Mouse (Mus musculus): ENCODE results near the gene Erlin1. TPM values are rescaled to one million over a fixed set of nuclear protein-coding genes. Genes with fewer than 3 reads are reported as not detected.

The Erlin1 gene
- total and polyA plus RNA-seq, 2 experiments from 2014 or later: 6.4 to 13.8 TPM

DNA sequence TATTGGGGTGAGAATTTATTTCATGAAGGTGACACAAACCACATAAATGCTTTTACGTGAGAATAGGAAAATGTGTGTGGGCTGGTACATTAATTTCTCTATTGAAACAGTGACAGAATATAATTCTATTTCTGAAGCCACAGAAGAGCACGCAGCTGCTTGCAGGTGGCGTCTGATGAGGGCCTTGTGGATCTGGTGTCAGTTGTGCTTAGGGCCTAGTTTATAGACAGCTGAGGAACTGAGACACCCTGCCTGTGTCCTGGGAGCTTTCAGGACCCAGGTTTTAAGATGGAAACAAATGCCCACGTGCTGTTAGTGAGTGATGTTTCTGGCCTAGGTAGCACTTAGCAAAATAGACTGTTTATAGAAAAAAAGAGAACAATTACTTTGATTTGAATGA, 64.6 kb downstream of the Erlin1 start:
- Histone ChIP-seq H3K4me3 (ENCODE audit: low read length) (no peak overlapping the region), H3K4me1 (ENCODE audit: insufficient read depth, low read length) (no peaks in the 10 kb centered on the region), H3K27me3 (ENCODE audit: insufficient read depth, low read length) (no peaks in the 10 kb centered on the region), H3K9me3 (ENCODE audit: low read length) (no peaks in the 10 kb centered on the region), H3K27ac (no peak overlapping the region), H3K36me3 (ENCODE audit: insufficient read depth, low read length) (no peaks in the 10 kb centered on the region), H3K4me2 (ENCODE audit: low read depth, low read length) (no peak overlapping the region), H3K9ac (replicated peaks; ENCODE audit: low read length) (no peak overlapping the region)
- no peak for ATAC-seq
- no peak for TF ChIP-seq CTCF (IDR thresholded peaks at IDR 0.05; ENCODE audit: low read depth)
- WGBS: 75% methylated on average over 4 of the region's 4 CpGs
- no peak for DNase-seq (ENCODE audit: low spot score)

- ATAC-seq: no peak
- Histone ChIP-seq H3K4me3 (ENCODE audit: low read length) (no peak overlapping the region), H3K9ac (replicated peaks; ENCODE audit: low read length) (no peak overlapping the region), H3K4me1 (ENCODE audit: insufficient read depth, low read length) (no peaks in the 10 kb centered on the region), H3K36me3 (ENCODE audit: insufficient read depth, low read length) (no peaks in the 10 kb centered on the region), H3K27ac (no peak overlapping the region), H3K27me3 (ENCODE audit: insufficient read depth, low read length) (no peaks in the 10 kb centered on the region), H3K9me3 (ENCODE audit: low read length) (no peaks in the 10 kb centered on the region), H3K4me2 (ENCODE audit: low read depth, low read length) (no peak overlapping the region)
- WGBS: 91% methylated on average over 2 of the region's 2 CpGs
- no peak for TF ChIP-seq CTCF (IDR thresholded peaks at IDR 0.05; ENCODE audit: low read depth)
- no peak for DNase-seq (ENCODE audit: low spot score)
Measured at GRCm38 (mm10) chr19:44004261-44004660, 65.3 kb downstream of the Erlin1 start.

DNA sequence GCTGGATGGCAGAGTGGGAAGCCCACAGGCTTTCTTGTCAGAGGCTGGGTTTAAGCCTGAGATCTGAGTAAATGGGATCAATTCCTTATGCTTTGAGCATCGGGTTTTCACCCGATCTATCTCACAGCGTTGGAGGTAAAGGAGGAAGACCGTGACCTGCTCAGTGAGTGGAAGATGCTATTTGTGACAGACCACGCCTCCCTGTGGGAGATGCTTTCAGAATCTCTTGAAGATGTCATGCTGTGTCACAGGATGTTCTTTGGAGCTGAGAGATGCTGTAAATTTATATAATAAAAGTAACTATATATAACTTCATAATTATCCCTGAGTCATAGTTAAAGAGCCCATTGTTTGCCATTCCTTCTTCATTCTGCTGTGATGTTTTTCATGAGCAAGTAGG, 68.9 kb downstream of the Erlin1 start:
- H3K4me1 ChIP-seq (ENCODE audit: insufficient read depth, low read length): no peaks in the 10 kb centered on the region
- ATAC-seq: no peak
- no peak for TF ChIP-seq CTCF (IDR thresholded peaks at IDR 0.05; ENCODE audit: low read depth)
- no peak overlapping the region for H3K9ac ChIP-seq (replicated peaks; ENCODE audit: low read length)
- H3K9me3 ChIP-seq (ENCODE audit: low read length): no peaks in the 10 kb centered on the region
- 62% methylated on average over 5 of the region's 5 CpGs for WGBS
- no peak overlapping the region for H3K4me3 ChIP-seq (ENCODE audit: low read length)
- H3K27ac ChIP-seq: no peak overlapping the region
- no peaks in the 10 kb centered on the region for H3K27me3 ChIP-seq (ENCODE audit: insufficient read depth, low read length)
- H3K36me3 ChIP-seq (ENCODE audit: insufficient read depth, low read length): no peaks in the 10 kb centered on the region
- no peak overlapping the region for H3K4me2 ChIP-seq (ENCODE audit: low read depth, low read length)
- DNase-seq (ENCODE audit: low spot score): no peak

GRCm38 (mm10) chr19:44000061-44000460, 69.5 kb downstream of the Erlin1 start:
- H3K4me1 ChIP-seq (ENCODE audit: insufficient read depth, low read length): no peaks in the 10 kb centered on the region
- H3K9me3 ChIP-seq (ENCODE audit: low read length): no peaks in the 10 kb centered on the region
- no peak for ATAC-seq
- WGBS: 88% methylated on average over 1 of the region's 1 CpGs
- H3K9ac ChIP-seq (replicated peaks; ENCODE audit: low read length): no peak overlapping the region
- no peak overlapping the region for H3K4me2 ChIP-seq (ENCODE audit: low read depth, low read length)
- DNase-seq (ENCODE audit: low spot score): no peak
- H3K36me3 ChIP-seq (ENCODE audit: insufficient read depth, low read length): no peaks in the 10 kb centered on the region
- H3K4me3 ChIP-seq (ENCODE audit: low read length): no peak overlapping the region
- TF ChIP-seq CTCF (IDR thresholded peaks at IDR 0.05; ENCODE audit: low read depth): no peak
- no peaks in the 10 kb centered on the region for H3K27me3 ChIP-seq (ENCODE audit: insufficient read depth, low read length)
- no peak overlapping the region for H3K27ac ChIP-seq

GRCm38 (mm10) chr19:43998802-43999527, 70.6 kb downstream of the Erlin1 start:
- no peaks in the 10 kb centered on the region for H3K27me3 ChIP-seq (ENCODE audit: insufficient read depth, low read length)
- ATAC-seq (no peak), DNase-seq (ENCODE audit: low spot score) (no peak)
- TF ChIP-seq CTCF (IDR thresholded peaks at IDR 0.05; ENCODE audit: low read depth): no peak
- no peaks in the 10 kb centered on the region for H3K4me1 ChIP-seq (ENCODE audit: insufficient read depth, low read length)
- no peak overlapping the region for H3K9ac ChIP-seq (replicated peaks; ENCODE audit: low read length)
- H3K27ac ChIP-seq: no peak overlapping the region
- H3K9me3 ChIP-seq (ENCODE audit: low read length): no peaks in the 10 kb centered on the region
- no peaks in the 10 kb centered on the region for H3K36me3 ChIP-seq (ENCODE audit: insufficient read depth, low read length)
- H3K4me3 ChIP-seq (ENCODE audit: low read length): no peak overlapping the region
- H3K4me2 ChIP-seq (ENCODE audit: low read depth, low read length): no peak overlapping the region
- 93% methylated on average over 11 of the region's 11 CpGs for WGBS

DNA sequence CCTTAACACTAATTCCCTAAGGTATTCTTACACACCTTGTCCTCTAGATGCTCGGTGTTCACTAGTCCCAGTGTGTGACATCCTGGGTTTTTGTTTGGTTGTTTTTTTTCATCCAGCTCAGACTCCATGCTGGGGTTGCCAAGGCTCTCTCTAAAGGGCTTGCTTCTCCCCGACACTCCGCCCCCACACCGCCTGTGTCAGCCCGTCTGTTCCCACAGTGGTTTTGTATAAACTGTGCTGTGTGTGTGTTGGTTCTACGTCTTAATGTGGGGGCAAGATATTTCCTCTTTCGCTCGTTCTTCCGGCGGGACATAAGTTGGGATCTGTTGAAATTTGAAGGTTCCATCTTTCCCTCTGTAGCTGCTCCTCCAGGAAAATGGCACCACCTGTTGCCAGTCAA, 71.5 kb downstream of the Erlin1 start:
- no peak for ATAC-seq
- H3K27ac ChIP-seq: no peak overlapping the region
- no peaks in the 10 kb centered on the region for H3K27me3 ChIP-seq (ENCODE audit: insufficient read depth, low read length)
- H3K4me2 ChIP-seq (ENCODE audit: low read depth, low read length): no peak overlapping the region
- no peak overlapping the region for H3K9ac ChIP-seq (replicated peaks; ENCODE audit: low read length)
- H3K9me3 ChIP-seq (ENCODE audit: low read length): no peaks in the 10 kb centered on the region
- H3K36me3 ChIP-seq (ENCODE audit: insufficient read depth, low read length): no peaks in the 10 kb centered on the region
- H3K4me1 ChIP-seq (ENCODE audit: insufficient read depth, low read length): no peaks in the 10 kb centered on the region
- H3K4me3 ChIP-seq (ENCODE audit: low read length): no peak overlapping the region
- 77% methylated on average over 10 of the region's 10 CpGs for WGBS
- TF ChIP-seq CTCF (IDR thresholded peaks at IDR 0.05; ENCODE audit: low read depth): no peak
- DNase-seq (ENCODE audit: low spot score): no peak

DNA sequence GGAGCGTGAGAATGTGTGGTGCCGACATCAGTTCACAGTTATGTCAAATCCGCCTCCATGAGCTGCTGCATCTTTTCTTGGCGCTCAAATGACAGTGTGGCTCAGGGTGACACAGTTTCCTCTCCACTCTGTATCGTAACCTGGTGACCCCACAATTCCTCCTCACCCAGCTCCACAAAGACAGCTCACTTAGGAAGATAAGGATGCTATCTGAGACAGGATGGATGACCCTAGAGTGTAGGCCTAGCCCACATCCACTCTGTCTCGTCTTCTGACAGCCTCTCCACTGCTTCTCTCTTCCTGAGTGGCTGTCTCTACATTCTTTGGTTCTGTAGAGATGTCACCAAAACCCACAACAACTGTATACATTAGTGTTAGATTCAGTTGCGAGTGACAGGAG, 74.2 kb downstream of the Erlin1 start:
- 83% methylated on average over 7 of the region's 7 CpGs for WGBS
- no peaks in the 10 kb centered on the region for H3K4me1 ChIP-seq (ENCODE audit: insufficient read depth, low read length)
- no peak overlapping the region for H3K4me2 ChIP-seq (ENCODE audit: low read depth, low read length)
- H3K27ac ChIP-seq: no peak overlapping the region
- ATAC-seq (no peak), DNase-seq (ENCODE audit: low spot score) (no peak)
- H3K4me3 ChIP-seq (ENCODE audit: low read length): no peak overlapping the region
- no peak overlapping the region for H3K9ac ChIP-seq (replicated peaks; ENCODE audit: low read length)
- H3K36me3 ChIP-seq (ENCODE audit: insufficient read depth, low read length): no peaks in the 10 kb centered on the region
- no peaks in the 10 kb centered on the region for H3K27me3 ChIP-seq (ENCODE audit: insufficient read depth, low read length)
- TF ChIP-seq CTCF (IDR thresholded peaks at IDR 0.05; ENCODE audit: low read depth): no peak
- no peaks in the 10 kb centered on the region for H3K9me3 ChIP-seq (ENCODE audit: low read length)
